Mouse (Mus musculus) adrenal gland, postnatal 14 days (tissue): ENCODE results near the gene Rps6ka2. TPM values are rescaled to one million over a fixed set of nuclear protein-coding genes. Genes with fewer than 3 reads are reported as not detected.
"Not testable (repeated sequence)": the region's sequence is repeated elsewhere in the genome, so short reads cannot be mapped to it uniquely, and the experiment has no call there.

ENCODE experiments used
- DNase-seq: peaks from one replicate; pipeline ENCODE4 v3.0.0; 2021; ENCODE audit warnings: mixed read lengths
- total RNA-seq: library from RNA; stranded (reverse); gene quantifications from 2 replicates; pipeline ENCODE4 v1.2.3, GENCODE M21; 2021

The Rps6ka2 gene
- total RNA-seq, 1 experiment from 2014 or later = 11.4 TPM

GRCm38 (mm10) chr17:7270506-7270905 is 100.6 kb downstream of the Rps6ka2 start:
- peak; percentile 26 for DNase-seq

GRCm38 (mm10) chr17:7271522-7272134 is 101.7 kb downstream of the Rps6ka2 start:
- no peak for DNase-seq

GRCm38 (mm10) chr17:7273054-7273453 is 103.1 kb downstream of the Rps6ka2 start:
- DNase-seq = peak; percentile 38

- no peak for DNase-seq
Observed at GRCm38 (mm10) chr17:7273785-7274184, 103.9 kb downstream of the Rps6ka2 start.

GRCm38 (mm10) chr17:7278702-7279242 is 108.9 kb downstream of the Rps6ka2 start:
- no peak for DNase-seq

GRCm38 (mm10) chr17:7279251-7279650 is 109.3 kb downstream of the Rps6ka2 start:
- DNase-seq = peak; percentile 37

GRCm38 (mm10) chr17:7284297-7284910 is 114.5 kb downstream of the Rps6ka2 start:
- DNase-seq = peak; percentile 78

GRCm38 (mm10) chr17:7285292-7285691 is 115.4 kb downstream of the Rps6ka2 start:
- DNase-seq = no peak

- DNase-seq = no peak
Observed at GRCm38 (mm10) chr17:7286422-7287050, 116.6 kb downstream of the Rps6ka2 start.

GRCm38 (mm10) chr17:7292012-7292684 is 122.2 kb downstream of the Rps6ka2 start:
- no peak for DNase-seq

GRCm38 (mm10) chr17:7306278-7307196 is 136.6 kb downstream of the Rps6ka2 start:
- peak; percentile 40 for DNase-seq

- DNase-seq = not testable (repeated sequence)
Observed at GRCm38 (mm10) chr17:7315693-7316382, 145.9 kb downstream of the Rps6ka2 start.

- DNase-seq = not testable (repeated sequence)
Observed at GRCm38 (mm10) chr17:7319789-7320188, 149.9 kb downstream of the Rps6ka2 start.

- DNase-seq = not testable (repeated sequence)
Observed at GRCm38 (mm10) chr17:7324346-7324745, 154.4 kb downstream of the Rps6ka2 start, which contains the start of gene Tcp10a. Gene Tcp10a, plus strand, starts transcription at chr17:7324646.

- DNase-seq = not testable (repeated sequence)
Observed at GRCm38 (mm10) chr17:7326415-7326814, 156.5 kb downstream of the Rps6ka2 start.

- DNase-seq = not testable (repeated sequence)
Observed at GRCm38 (mm10) chr17:7332745-7333144, 162.8 kb downstream of the Rps6ka2 start.

GRCm38 (mm10) chr17:7337381-7337780 is 167.5 kb downstream of the Rps6ka2 start:
- DNase-seq = not testable (repeated sequence)

- DNase-seq = not testable (repeated sequence)
Observed at GRCm38 (mm10) chr17:7348765-7349164, 178.8 kb downstream of the Rps6ka2 start.

- not testable (repeated sequence) for DNase-seq
Observed at GRCm38 (mm10) chr17:7352596-7352995, 182.7 kb downstream of the Rps6ka2 start, which contains the start of gene Ttll2. Gene Ttll2, minus strand, starts transcription at chr17:7352696.
